Mouse (Mus musculus) spleen, adult 2 months (tissue): ENCODE data around the gene Aqp12.

Source experiments
- CTCF ChIP-seq: fragments of 200-500 bp; IDR thresholded peaks from 2 replicates; pipeline ENCODE4 v1.5.1; 2011; ENCODE audit warnings: mild to moderate bottlenecking, inconsistent platforms; ENCODE audit not compliant: insufficient read depth, insufficient read length, insufficient replicate concordance; ENCODE audit errors: extremely low read depth
- POLR2A ChIP-seq: fragments of 200-500 bp; IDR thresholded peaks from 2 replicates; pipeline ENCODE4 v1.6.1; 2011; ENCODE audit warnings: low read depth, low read length, inconsistent platforms

- TF ChIP-seq POLR2A: no peak
- no peak for TF ChIP-seq CTCF
Observed at GRCm38 (mm10) chr1:92958999-92959398, 47.1 kb upstream of the Aqp12 start.
